Mouse (Mus musculus): ENCODE measurements around the gene Klhl20. TPM values are rescaled to one million over a fixed set of nuclear protein-coding genes. Genes with fewer than 3 reads are reported as not detected.

Gene Klhl20
- 5.8 and 12.9 TPM in 2 replicates for polyA plus RNA-seq (2012; rRNA removed; ENCODE audit: low replicate concordance)

GRCm38 (mm10) chr1:161130726-161131664 is at the start of gene Klhl20:
TSS of gene Klhl20 (minus strand) at chr1:161131511.

GRCm38 (mm10) chr1:161159214-161159613 is 27.9 kb upstream of the Klhl20 start, which contains the start of gene Tex50:
TSS of gene Tex50 (minus strand) at chr1:161159314.

GRCm38 (mm10) chr1:161142531-161143159 is 11.3 kb upstream of the Klhl20 start, which contains the start of gene Ankrd45:
TSS of gene Ankrd45 (plus strand) at chr1:161142691.

GRCm38 (mm10) chr1:161070352-161071271 is 60.7 kb downstream of the Klhl20 start, which contains the start of the genes Dars2 and Cenpl:
TSS of gene Dars2 (minus strand) at chr1:161070658.
TSS of gene Cenpl (plus strand) at chr1:161070713.

Other genes starting within 250 kb of the Klhl20 start
- 18.5 and 34.3 TPM in 2 replicates for gene Rc3h1, start 225.1 kb downstream of the Klhl20 start, polyA plus RNA-seq (2012; rRNA removed; ENCODE audit: low replicate concordance)
- 1.8 and 12.0 TPM in 2 replicates for gene Serpinc1, start 152.9 kb downstream of the Klhl20 start, polyA plus RNA-seq (2012; rRNA removed; ENCODE audit: low replicate concordance)
- gene Zbtb37, start 96.7 kb downstream of the Klhl20 start, polyA plus RNA-seq (2012; rRNA removed; ENCODE audit: low replicate concordance) = 1.5 and 2.8 TPM in 2 replicates
- 9.3 and 20.5 TPM in 2 replicates for gene Dars2, start 60.9 kb downstream of the Klhl20 start, polyA plus RNA-seq (2012; rRNA removed; ENCODE audit: low replicate concordance)
- 0.50 and 1.7 TPM in 2 replicates for gene Cenpl, start 60.8 kb downstream of the Klhl20 start, polyA plus RNA-seq (2012; rRNA removed; ENCODE audit: low replicate concordance)
- gene Ankrd45, start 11.2 kb upstream of the Klhl20 start, polyA plus RNA-seq (2012; rRNA removed; ENCODE audit: low replicate concordance) = not detected in 2 replicates
- gene Tex50, start 27.8 kb upstream of the Klhl20 start, polyA plus RNA-seq (2012; rRNA removed; ENCODE audit: low replicate concordance) = not detected in 2 replicates
- 78.7 and 173 TPM in 2 replicates for gene Prdx6, start 119.7 kb upstream of the Klhl20 start, polyA plus RNA-seq (2012; rRNA removed; ENCODE audit: low replicate concordance)